ENCODE assay signal across 8 mouse cellular contexts in the genomic region with DNA sequence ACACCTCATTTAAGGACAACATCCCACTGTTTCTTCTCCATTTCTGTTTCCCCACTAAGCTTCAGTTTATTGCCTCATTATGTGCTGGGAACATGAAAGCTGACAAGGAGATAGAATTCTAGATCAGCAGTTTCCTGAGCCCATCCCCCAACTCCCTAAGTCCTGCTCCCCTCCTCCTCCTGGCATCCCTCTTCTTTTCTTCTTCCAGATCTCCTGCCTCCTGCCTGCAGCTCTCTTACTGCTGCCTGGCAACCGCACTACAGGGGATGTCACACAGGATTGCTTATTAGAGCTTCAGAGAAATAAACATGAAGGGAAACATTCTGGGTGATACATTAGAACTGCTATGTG.
DNase-seq lines count a peak whose midpoint lies in the region; ATAC-seq lines count a peak whose summit lies in the region.

No protein-coding gene starts in this region.

- no peak overlapping the region for H3K4me3 ChIP-seq in forebrain, embryonic 16.5 days (replicated peaks; ENCODE audit: low read length)
- no peak overlapping the region for H3K4me3 ChIP-seq in liver, embryonic 11.5 days (ENCODE audit: low read depth, low read length)

- WGBS in forebrain, embryonic 16.5 days: 0% methylated on average over 1 of the region's 1 CpGs
- 41% methylated on average over 1 of the region's 1 CpGs for WGBS in liver, embryonic 11.5 days

- peaks cover 19% of the 10 kb centered on the region for H3K4me1 ChIP-seq in forebrain, embryonic 16.5 days (replicated peaks; ENCODE audit: control insufficient read depth, insufficient read depth, low read length)
- H3K4me1 ChIP-seq in liver, embryonic 11.5 days (replicated peaks; ENCODE audit: control insufficient read depth, insufficient read depth, low read length): no peaks in the 10 kb centered on the region

- peak; percentile 93 for ATAC-seq in forebrain, embryonic 16.5 days
- no peak for ATAC-seq in liver, embryonic 11.5 days (replicated peaks; ENCODE audit: low FRiP score)

- peak overlapping the region; percentile 78 for H3K27ac ChIP-seq in forebrain, embryonic 16.5 days (ENCODE audit: low read length)
- H3K27ac ChIP-seq in liver, embryonic 11.5 days (ENCODE audit: low read depth, low read length): no peak overlapping the region

- H3K4me2 ChIP-seq in forebrain, embryonic 16.5 days (ENCODE audit: low read length): peak overlapping the region; percentile 29; the same call in 1 of the 2 replicates
- H3K4me2 ChIP-seq in liver, embryonic 11.5 days: no peak overlapping the region

- peak; percentile 20 for DNase-seq in layer of hippocampus, adult 11-12 months (ENCODE audit: low spot score)
- DNase-seq in layer of hippocampus, adult 9-10 months (ENCODE audit: low spot score): no peak
- peak; percentile 11 to 17 for DNase-seq in left cerebral cortex, postnatal 36 days (ENCODE audit: low spot score in 2 of 2)
- DNase-seq in right cerebral cortex, adult 2 months (ENCODE audit: low spot score in 2 of 2): peak; percentile 30 to 39
- no peak for DNase-seq in liver, embryonic 11.5 days (ENCODE audit: low spot score)
- DNase-seq in gastrocnemius, postnatal 10 days: no peak
- DNase-seq in MN1 (ENCODE audit: low spot score): no peak

- no peak overlapping the region for H3K9ac ChIP-seq in forebrain, embryonic 16.5 days (replicated peaks; ENCODE audit: low read depth, low read length)
- no peak overlapping the region for H3K9ac ChIP-seq in liver, embryonic 11.5 days (ENCODE audit: low read depth, low read length)

- no peaks in the 10 kb centered on the region for H3K27me3 ChIP-seq in forebrain, embryonic 16.5 days (replicated peaks; ENCODE audit: control insufficient read depth, insufficient read depth, low read length)
- no peaks in the 10 kb centered on the region for H3K27me3 ChIP-seq in liver, embryonic 11.5 days (replicated peaks; ENCODE audit: control insufficient read depth, insufficient read depth, low read length)

- intact Hi-C loops in left cerebral cortex, postnatal 36 days (cut with DNase I): loop anchor here (10.0 kb wide), 1 partner anchor 162 kb away; no protein-coding TSS in a partner anchor

- H3K36me3 ChIP-seq in forebrain, embryonic 16.5 days (ENCODE audit: control insufficient read depth, insufficient read depth): no peaks in the 10 kb centered on the region
- no peaks in the 10 kb centered on the region for H3K36me3 ChIP-seq in liver, embryonic 11.5 days (ENCODE audit: control insufficient read depth, insufficient read depth, low read length)

- no peaks in the 10 kb centered on the region for H3K9me3 ChIP-seq in forebrain, embryonic 16.5 days (ENCODE audit: control insufficient read depth, low read length)
- no peaks in the 10 kb centered on the region for H3K9me3 ChIP-seq in liver, embryonic 11.5 days (ENCODE audit: control insufficient read depth, low read length)

Comparison
In these comparisons a context has a peak if more than half of its experiments do, and no peak if none do; other contexts are left out.
1. DNase-seq: peak in layer of hippocampus, adult 11-12 months (single experiment), left cerebral cortex, postnatal 36 days (2 of 2) and right cerebral cortex, adult 2 months (2 of 2); none in layer of hippocampus, adult 9-10 months (single experiment), liver, embryonic 11.5 days (single experiment), gastrocnemius, postnatal 10 days (single experiment) and MN1 (single experiment).